Mouse (Mus musculus): ENCODE results near the gene 9330182L06Rik.

DNA sequence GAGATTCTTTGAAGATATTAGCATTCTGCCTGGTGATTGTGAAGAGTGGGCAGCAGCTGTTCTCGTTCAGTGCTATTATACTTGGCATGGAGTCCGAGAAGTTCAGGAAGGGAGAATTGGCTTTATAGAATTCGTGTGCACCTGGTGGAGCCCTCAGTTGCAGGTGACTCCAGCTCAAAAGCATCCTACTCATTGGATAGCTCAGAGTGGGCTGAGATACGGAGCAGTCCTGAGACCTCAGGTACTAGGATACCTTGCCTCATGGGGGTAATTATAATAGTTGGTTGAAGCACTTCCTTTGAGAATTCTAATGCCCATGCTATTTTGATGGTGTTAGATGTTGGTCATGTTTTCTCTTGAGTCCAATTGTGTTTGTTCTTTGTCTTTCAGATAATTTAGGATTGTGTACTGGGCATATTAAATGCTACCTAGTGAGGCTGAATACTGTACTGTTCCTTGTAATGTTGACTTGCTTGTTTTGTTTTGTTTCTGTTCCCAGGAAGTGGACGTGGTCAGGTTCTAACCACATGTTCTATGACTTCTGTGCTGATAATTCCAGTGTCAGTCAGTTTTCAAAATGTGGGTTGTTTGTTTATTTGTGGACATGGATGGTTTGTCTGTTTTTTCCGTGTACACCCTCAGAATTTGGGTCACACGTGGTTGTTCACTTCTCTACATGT, 96.2 kb downstream of the 9330182L06Rik start:
- TF ChIP-seq CTCF (IDR thresholded peaks at IDR 0.05; ENCODE audit: low read depth, low read length) (no peak), POLR2A (IDR thresholded peaks at IDR 0.05; ENCODE audit: insufficient read depth, low read length) (no peak)
